In the genomic region with DNA sequence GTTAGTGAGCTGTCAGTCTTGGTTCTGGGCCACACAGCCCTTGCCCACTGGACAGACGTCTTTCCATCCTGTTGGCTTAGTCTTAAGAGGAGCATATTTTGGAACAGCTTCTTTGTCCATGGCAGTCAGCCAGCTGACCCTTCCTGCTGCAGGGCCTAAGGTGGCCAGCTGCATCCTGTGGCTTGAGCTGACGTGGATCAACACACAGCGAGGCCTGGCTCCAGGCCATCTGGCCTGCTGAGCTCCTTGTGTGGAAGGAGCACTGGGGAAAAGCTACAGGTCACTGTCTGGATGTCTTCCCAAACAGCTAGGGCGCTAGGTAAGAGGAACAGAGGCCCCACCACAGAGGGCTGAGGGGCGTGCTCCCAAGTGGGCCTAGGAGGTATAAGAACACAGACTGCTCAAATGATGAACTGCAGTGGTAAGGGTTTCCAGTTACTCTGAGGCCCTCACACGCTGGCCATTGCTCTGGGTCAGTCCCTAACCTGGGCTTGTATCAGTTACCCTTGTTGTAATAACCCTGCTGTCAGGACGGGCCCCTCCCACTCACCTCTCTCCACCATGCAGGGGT, we compare ENCODE assay signal across 8 mouse cellular contexts.
DNase-seq lines count a peak whose midpoint lies in the region; ATAC-seq and TF ChIP-seq lines count a peak whose summit lies in the region.

No protein-coding gene starts in this region.

- no peaks in the 10 kb centered on the region for H3K27me3 ChIP-seq in forebrain, embryonic 13.5 days
- no peaks in the 10 kb centered on the region for H3K27me3 ChIP-seq in forebrain, embryonic 16.5 days (replicated peaks; ENCODE audit: control insufficient read depth, insufficient read depth, low read length)
- no peaks in the 10 kb centered on the region for H3K27me3 ChIP-seq in hindbrain, embryonic 12.5 days
- 0 out of 2 replicates have a peak, but pooled peaks cover 3% of the 10 kb centered on the region for H3K27me3 ChIP-seq in limb, embryonic 13.5 days
- H3K27me3 ChIP-seq in midbrain, postnatal 0 days (ENCODE audit: insufficient read depth, low read length) = no peaks in the 10 kb centered on the region

- DNase-seq in brain, adult 2 months (ENCODE audit: low read depth, low spot score) = peak; percentile 69
- DNase-seq in gastrocnemius, adult 8-10 months (ENCODE audit: low spot score in 2 of 2) = peak; percentile 23 to 46
- peak; percentile 61 for DNase-seq in midbrain, postnatal 0 days (ENCODE audit: low spot score)
- no peak for DNase-seq in thymus, postnatal 14 days

- no peaks in the 10 kb centered on the region for H3K36me3 ChIP-seq in forebrain, embryonic 13.5 days (ENCODE audit: poor library complexity, severe bottlenecking)
- H3K36me3 ChIP-seq in forebrain, embryonic 16.5 days (ENCODE audit: control insufficient read depth, insufficient read depth) = no peaks in the 10 kb centered on the region
- no peaks in the 10 kb centered on the region for H3K36me3 ChIP-seq in hindbrain, embryonic 12.5 days
- H3K36me3 ChIP-seq in limb, embryonic 13.5 days = no peaks in the 10 kb centered on the region
- H3K36me3 ChIP-seq in midbrain, postnatal 0 days (ENCODE audit: insufficient read depth, low read length) = no peaks in the 10 kb centered on the region

- no peak overlapping the region for H3K4me2 ChIP-seq in forebrain, embryonic 13.5 days
- no peak overlapping the region for H3K4me2 ChIP-seq in forebrain, embryonic 16.5 days (ENCODE audit: low read length)
- no peak overlapping the region for H3K4me2 ChIP-seq in hindbrain, embryonic 12.5 days (replicated peaks)
- H3K4me2 ChIP-seq in limb, embryonic 13.5 days (replicated peaks) = no peak overlapping the region
- no peak overlapping the region for H3K4me2 ChIP-seq in midbrain, postnatal 0 days (ENCODE audit: low read depth, low read length, poor library complexity, severe bottlenecking)

- no peak overlapping the region for H3K4me3 ChIP-seq in forebrain, embryonic 13.5 days
- no peak overlapping the region for H3K4me3 ChIP-seq in forebrain, embryonic 16.5 days (replicated peaks; ENCODE audit: low read length)
- no peak overlapping the region for H3K4me3 ChIP-seq in hindbrain, embryonic 12.5 days
- no peak overlapping the region for H3K4me3 ChIP-seq in limb, embryonic 13.5 days
- H3K4me3 ChIP-seq in midbrain, postnatal 0 days (ENCODE audit: low read depth, low read length) = no peak overlapping the region

- H3K9ac ChIP-seq in forebrain, embryonic 13.5 days = no peak overlapping the region
- H3K9ac ChIP-seq in forebrain, embryonic 16.5 days (replicated peaks; ENCODE audit: low read depth, low read length) = no peak overlapping the region
- no peak overlapping the region for H3K9ac ChIP-seq in hindbrain, embryonic 12.5 days
- H3K9ac ChIP-seq in limb, embryonic 13.5 days = no peak overlapping the region
- H3K9ac ChIP-seq in midbrain, postnatal 0 days (replicated peaks; ENCODE audit: low read length, poor library complexity, severe bottlenecking) = no peak overlapping the region

- WGBS in forebrain, embryonic 13.5 days = 59% methylated on average over 7 of the region's 7 CpGs
- 53% methylated on average over 7 of the region's 7 CpGs for WGBS in forebrain, embryonic 16.5 days
- 45% methylated on average over 7 of the region's 7 CpGs for WGBS in hindbrain, embryonic 12.5 days
- WGBS in limb, embryonic 13.5 days = 49% methylated on average over 7 of the region's 7 CpGs
- 60% methylated on average over 7 of the region's 7 CpGs for WGBS in midbrain, postnatal 0 days

- peak overlapping the region; percentile 51; the same call in 1 of the 2 replicates for H3K27ac ChIP-seq in forebrain, embryonic 13.5 days
- no peak overlapping the region for H3K27ac ChIP-seq in forebrain, embryonic 16.5 days (ENCODE audit: low read length)
- H3K27ac ChIP-seq in hindbrain, embryonic 12.5 days = peak overlapping the region; percentile 76
- no peak overlapping the region for H3K27ac ChIP-seq in limb, embryonic 13.5 days
- H3K27ac ChIP-seq in midbrain, postnatal 0 days (ENCODE audit: low read depth, low read length) = no peak overlapping the region

- no peak for TF ChIP-seq CTCF in midbrain, postnatal 0 days (IDR thresholded peaks at IDR 0.05)

- no peaks in the 10 kb centered on the region for H3K9me3 ChIP-seq in forebrain, embryonic 13.5 days (replicated peaks)
- no peaks in the 10 kb centered on the region for H3K9me3 ChIP-seq in forebrain, embryonic 16.5 days (ENCODE audit: control insufficient read depth, low read length)
- H3K9me3 ChIP-seq in hindbrain, embryonic 12.5 days (replicated peaks) = no peaks in the 10 kb centered on the region
- no peaks in the 10 kb centered on the region; the same call in 1 of the 2 replicates for H3K9me3 ChIP-seq in limb, embryonic 13.5 days
- no peaks in the 10 kb centered on the region for H3K9me3 ChIP-seq in midbrain, postnatal 0 days (ENCODE audit: low read length)

- ATAC-seq in forebrain, embryonic 13.5 days = 0 out of 2 replicates have a peak, but pooled peaks have one; percentile 20
- ATAC-seq in forebrain, embryonic 16.5 days = no peak
- ATAC-seq in hindbrain, embryonic 12.5 days (ENCODE audit: low FRiP score) = peak; percentile 57
- ATAC-seq in limb, embryonic 13.5 days (ENCODE audit: low FRiP score, low read depth) = peak; percentile 41; the same call in 1 of the 2 replicates
- ATAC-seq in midbrain, postnatal 0 days (ENCODE audit: low FRiP score) = no peak

- peaks cover 17% of the 10 kb centered on the region for H3K4me1 ChIP-seq in forebrain, embryonic 13.5 days
- peaks cover 6% of the 10 kb centered on the region for H3K4me1 ChIP-seq in forebrain, embryonic 16.5 days (replicated peaks; ENCODE audit: control insufficient read depth, insufficient read depth, low read length)
- peaks cover 27% of the 10 kb centered on the region for H3K4me1 ChIP-seq in hindbrain, embryonic 12.5 days
- H3K4me1 ChIP-seq in limb, embryonic 13.5 days = peaks cover 20% of the 10 kb centered on the region
- peaks cover 3% of the 10 kb centered on the region; the same call in 1 of the 2 replicates for H3K4me1 ChIP-seq in midbrain, postnatal 0 days (ENCODE audit: insufficient read depth, low read length)

Comparison
In these comparisons a context has a peak if more than half of its experiments do, and no peak if none do; other contexts are left out.
1. ATAC-seq: peak in forebrain, embryonic 13.5 days (single experiment), hindbrain, embryonic 12.5 days (single experiment) and limb, embryonic 13.5 days (single experiment); none in forebrain, embryonic 16.5 days (single experiment) and midbrain, postnatal 0 days (single experiment).
2. H3K27ac ChIP-seq: peak in forebrain, embryonic 13.5 days (single experiment) and hindbrain, embryonic 12.5 days (single experiment); none in forebrain, embryonic 16.5 days (single experiment), limb, embryonic 13.5 days (single experiment) and midbrain, postnatal 0 days (single experiment).